ENCODE assay signal across 12 mouse cellular contexts in the genomic region with DNA sequence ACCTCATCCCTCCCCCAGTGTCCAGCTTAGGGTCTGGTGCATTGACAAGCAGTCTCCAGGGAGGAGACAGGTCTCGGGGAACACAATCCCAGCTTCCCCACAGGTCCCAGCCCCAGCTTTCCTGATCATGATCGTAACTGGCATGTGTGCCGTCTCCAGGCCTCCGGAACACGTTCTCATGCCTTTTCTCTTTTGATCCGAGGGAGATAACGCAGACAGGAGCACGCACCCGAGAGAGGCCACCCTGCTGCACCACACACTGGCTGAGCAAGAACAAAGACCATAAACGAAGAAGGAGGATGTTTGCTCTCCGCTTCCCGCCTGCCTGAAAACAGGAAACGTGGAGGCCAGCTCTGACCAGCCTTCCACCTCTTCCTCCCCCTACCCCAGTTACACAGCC.
DNase-seq lines count a peak whose midpoint lies in the region; ATAC-seq and TF ChIP-seq lines count a peak whose summit lies in the region.
"Had no signal": no experiment of that assay in that cellular context is flagged by ENCODE, and none has a peak within 500 bp of the region (broad histone marks: within the 10 kb centered on the region; RNA-seq: fewer than 3 reads in every experiment).

No protein-coding gene starts in this region.

- H3K9ac ChIP-seq in hindbrain, postnatal 0 days (replicated peaks; ENCODE audit: low read length), result no peak overlapping the region
- H3K9ac ChIP-seq in stomach, embryonic 14.5 days (replicated peaks; ENCODE audit: low read depth, low read length), result no peak overlapping the region
- no peak overlapping the region for H3K9ac ChIP-seq in stomach, postnatal 0 days (ENCODE audit: low read length)
- H3K9ac ChIP-seq: limb, embryonic 13.5 days had no signal

- no peak for TF ChIP-seq EP300 in stomach, postnatal 0 days (optimal IDR thresholded peaks at IDR 0.05)

- no peaks in the 10 kb centered on the region for H3K9me3 ChIP-seq in hindbrain, embryonic 10.5 days
- H3K9me3 ChIP-seq in hindbrain, postnatal 0 days (ENCODE audit: low read length), result no peaks in the 10 kb centered on the region
- H3K9me3 ChIP-seq in stomach, embryonic 14.5 days (ENCODE audit: control insufficient read depth, low read depth, low read length), result no peaks in the 10 kb centered on the region
- no peaks in the 10 kb centered on the region for H3K9me3 ChIP-seq in stomach, postnatal 0 days (ENCODE audit: control insufficient read depth, low read length)
- H3K9me3 ChIP-seq in limb, embryonic 10.5 days (replicated peaks), result no peaks in the 10 kb centered on the region
- H3K9me3 ChIP-seq: limb, embryonic 13.5 days had no signal

- H3K36me3 ChIP-seq in hindbrain, embryonic 10.5 days, result no peaks in the 10 kb centered on the region
- H3K36me3 ChIP-seq in hindbrain, postnatal 0 days (ENCODE audit: insufficient read depth, low read length), result no peaks in the 10 kb centered on the region
- no peaks in the 10 kb centered on the region for H3K36me3 ChIP-seq in stomach, embryonic 14.5 days (ENCODE audit: control insufficient read depth, insufficient read depth, low read length)
- no peaks in the 10 kb centered on the region for H3K36me3 ChIP-seq in stomach, postnatal 0 days (ENCODE audit: control insufficient read depth, insufficient read depth, low read length)
- no peaks in the 10 kb centered on the region for H3K36me3 ChIP-seq in limb, embryonic 10.5 days
- H3K36me3 ChIP-seq: limb, embryonic 13.5 days had no signal

- peaks cover 25% of the 10 kb centered on the region for H3K27me3 ChIP-seq in hindbrain, embryonic 10.5 days (ENCODE audit: insufficient read depth, poor library complexity, severe bottlenecking)
- no peaks in the 10 kb centered on the region for H3K27me3 ChIP-seq in hindbrain, postnatal 0 days (ENCODE audit: insufficient read depth, low read length)
- H3K27me3 ChIP-seq in stomach, embryonic 14.5 days (ENCODE audit: control insufficient read depth, insufficient read depth, low read length), result no peaks in the 10 kb centered on the region
- H3K27me3 ChIP-seq in stomach, postnatal 0 days (ENCODE audit: control insufficient read depth, insufficient read depth, low read length), result no peaks in the 10 kb centered on the region
- peaks cover 8% of the 10 kb centered on the region; the same call in 1 of the 2 replicates for H3K27me3 ChIP-seq in limb, embryonic 10.5 days (ENCODE audit: low read depth, poor library complexity, severe bottlenecking)
- H3K27me3 ChIP-seq: limb, embryonic 13.5 days had no signal

- no peak for DNase-seq in hindbrain, embryonic 10.5 days (ENCODE audit: low spot score)
- DNase-seq in hindbrain, postnatal 0 days (ENCODE audit: low spot score), result no peak
- DNase-seq in stomach, postnatal 0 days (ENCODE audit: low spot score), result no peak
- no peak for DNase-seq in limb, embryonic 10.5 days (ENCODE audit: low spot score)
- DNase-seq in retina, embryonic 14.5 days (ENCODE audit: low spot score), result peak; percentile 74
- DNase-seq in layer of hippocampus, postnatal 36 days, result no peak
- DNase-seq in MN1 (ENCODE audit: low spot score), result no peak
- DNase-seq: cerebellum, adult 9-11 months; kidney, adult 11 months had no signal

- peaks cover 56% of the 10 kb centered on the region for H3K4me1 ChIP-seq in hindbrain, embryonic 10.5 days (replicated peaks)
- H3K4me1 ChIP-seq in hindbrain, postnatal 0 days (ENCODE audit: insufficient read depth, low read length), result peaks cover 28% of the 10 kb centered on the region
- peaks cover 12% of the 10 kb centered on the region; the same call in 1 of the 2 replicates for H3K4me1 ChIP-seq in stomach, embryonic 14.5 days (ENCODE audit: control insufficient read depth, insufficient read depth, low read length)
- peaks cover 9% of the 10 kb centered on the region for H3K4me1 ChIP-seq in stomach, postnatal 0 days (replicated peaks; ENCODE audit: control insufficient read depth, insufficient read depth)
- H3K4me1 ChIP-seq in limb, embryonic 10.5 days, result peaks cover 55% of the 10 kb centered on the region

- WGBS in hindbrain, embryonic 10.5 days, result 23% methylated on average over 13 of the region's 13 CpGs
- 31% methylated on average over 13 of the region's 13 CpGs for WGBS in hindbrain, postnatal 0 days
- 45% methylated on average over 13 of the region's 13 CpGs for whole genome bisulfite sequencing in stomach, embryonic 14.5 days
- WGBS in stomach, postnatal 0 days, result 49% methylated on average over 13 of the region's 13 CpGs
- 45% methylated on average over 13 of the region's 13 CpGs for WGBS in limb, embryonic 10.5 days

- H3K27ac ChIP-seq in hindbrain, embryonic 10.5 days, result peak overlapping the region; percentile 80
- H3K27ac ChIP-seq in hindbrain, postnatal 0 days, result no peak overlapping the region
- H3K27ac ChIP-seq in stomach, embryonic 14.5 days (ENCODE audit: low read length), result 0 out of 2 replicates have a peak overlapping the region, but pooled peaks have one; percentile 4
- no peak overlapping the region for H3K27ac ChIP-seq in stomach, postnatal 0 days (replicated peaks)
- H3K27ac ChIP-seq in limb, embryonic 10.5 days, result peak overlapping the region; percentile 76
- H3K27ac ChIP-seq: limb, embryonic 13.5 days; macrophage had no signal

- no peak for TF ChIP-seq CTCF in hindbrain, postnatal 0 days (IDR thresholded peaks at IDR 0.05; ENCODE audit: low read depth)
- TF ChIP-seq CTCF in stomach, postnatal 0 days (IDR thresholded peaks at IDR 0.05; ENCODE audit: low read depth), result no peak

- H3K4me2 ChIP-seq in hindbrain, postnatal 0 days (ENCODE audit: low read depth, low read length), result no peak overlapping the region
- no peak overlapping the region for H3K4me2 ChIP-seq in stomach, embryonic 14.5 days (replicated peaks; ENCODE audit: low read depth, low read length)
- no peak overlapping the region for H3K4me2 ChIP-seq in stomach, postnatal 0 days (replicated peaks; ENCODE audit: low read depth)
- H3K4me2 ChIP-seq: limb, embryonic 13.5 days had no signal

- no peak for ATAC-seq in hindbrain, postnatal 0 days
- ATAC-seq in stomach, embryonic 14.5 days (ENCODE audit: insufficient number of reproducible peaks, insufficient read depth, low FRiP score, low read depth), result no peak
- no peak for ATAC-seq in stomach, postnatal 0 days (ENCODE audit: low FRiP score, low TSS enrichment)

- H3K4me3 ChIP-seq in hindbrain, embryonic 10.5 days, result no peak overlapping the region
- H3K4me3 ChIP-seq in hindbrain, postnatal 0 days (ENCODE audit: low read length), result no peak overlapping the region
- no peak overlapping the region for H3K4me3 ChIP-seq in stomach, embryonic 14.5 days (ENCODE audit: low read depth, low read length)
- H3K4me3 ChIP-seq in stomach, postnatal 0 days (ENCODE audit: low read depth, low read length), result no peak overlapping the region
- H3K4me3 ChIP-seq in limb, embryonic 10.5 days, result no peak overlapping the region
- H3K4me3 ChIP-seq: limb, embryonic 13.5 days had no signal

Comparison
In these comparisons a context has a peak if more than half of its experiments do, and no peak if none do; other contexts are left out.
1. H3K27ac ChIP-seq: peak in hindbrain, embryonic 10.5 days (single experiment), stomach, embryonic 14.5 days (single experiment) and limb, embryonic 10.5 days (single experiment); none in hindbrain, postnatal 0 days (single experiment) and stomach, postnatal 0 days (single experiment).